Mouse (Mus musculus) forebrain, postnatal 0 days (tissue): ENCODE data around the gene Casp3. TPM values are rescaled to one million over a fixed set of nuclear protein-coding genes. Genes with fewer than 3 reads are reported as not detected.

Experiments
- ATAC-seq: fragments of 200-750 bp; cut with Nextera tagmentation; 2 replicates; pipeline ENCODE4 v1.8.0; 2017; ENCODE audit warnings: mild to moderate bottlenecking, moderate library complexity
- DNase-seq: peaks from one replicate; pipeline ENCODE4 v3.0.0-alpha.2; 2015
- H3K27ac ChIP-seq: fragments of 300-500 bp; sonication (generic); 2 replicates; pipeline ENCODE4 v1.5.1; 2014; ENCODE audit warnings: low read depth, mild to moderate bottlenecking, antibody characterized with exemption, low read length, moderate library complexity, mixed read lengths
- H3K27me3 ChIP-seq: fragments of 300-500 bp; sonication (generic); 2 replicates; pipeline ENCODE4 v1.6.1; 2014; ENCODE audit warnings: mild to moderate bottlenecking, low read length, mixed read lengths; ENCODE audit not compliant: insufficient read depth
- H3K36me3 ChIP-seq: fragments of 300-500 bp; sonication (generic); 2 replicates; pipeline ENCODE4 v1.6.1; 2014; ENCODE audit warnings: mild to moderate bottlenecking, moderate library complexity; ENCODE audit not compliant: insufficient read depth
- H3K4me1 ChIP-seq: fragments of 300-500 bp; sonication (generic); 2 replicates; pipeline ENCODE4 v1.6.1; 2014; ENCODE audit warnings: antibody characterized with exemption; ENCODE audit not compliant: insufficient read depth
- H3K4me2 ChIP-seq: fragments of 300-500 bp; sonication (generic); 2 replicates; pipeline ENCODE4 v1.6.1; 2014; ENCODE audit warnings: low read depth, mild to moderate bottlenecking, moderate library complexity
- H3K4me3 ChIP-seq: fragments of 300-500 bp; sonication (generic); 2 replicates; pipeline ENCODE4 v1.5.1; 2014; ENCODE audit warnings: low read depth, low read length, mixed read lengths
- H3K9ac ChIP-seq: fragments of 300-500 bp; sonication (generic); 2 replicates; pipeline ENCODE4 v1.6.1; 2014; ENCODE audit warnings: mild to moderate bottlenecking
- H3K9me3 ChIP-seq: fragments of 300-500 bp; sonication (generic); 2 replicates; pipeline ENCODE4 v1.6.1; 2016; ENCODE audit warnings: low read length
- CTCF ChIP-seq: sonication (generic); IDR thresholded peaks from 2 replicates; pipeline ENCODE4 v1.5.1; 2016; ENCODE audit warnings: antibody characterized with exemption, control low read depth, low read depth
- WGBS: fragments of 180-500 bp; shearing (Covaris S2); extraction: QIAGEN DNeasy Blood & Tissue Kit; methylation state at CpG from one replicate; pipeline ENCODE4 v1.1.7; 2014; 5-methylcytosine and 5-hydroxymethylcytosine counted together
- polyA plus RNA-seq: library from polyadenylated mRNA; unstranded; fragments of >200 nt; fragmentation: Nextera tagmentation; extraction: Ambion mirVana; gene quantifications from 2 replicates; pipeline ENCODE4 v1.2.1, GENCODE M21; 2015
- total RNA-seq: library from RNA; depleted of rRNA; stranded (reverse); fragments of >200 nt; gene quantifications from 2 replicates; pipeline ENCODE4 v1.2.3, GENCODE M21; 2014

Gene Casp3
- total and polyA plus RNA-seq, 2 experiments from 2014 or later: 232 to 271 TPM

DNA sequence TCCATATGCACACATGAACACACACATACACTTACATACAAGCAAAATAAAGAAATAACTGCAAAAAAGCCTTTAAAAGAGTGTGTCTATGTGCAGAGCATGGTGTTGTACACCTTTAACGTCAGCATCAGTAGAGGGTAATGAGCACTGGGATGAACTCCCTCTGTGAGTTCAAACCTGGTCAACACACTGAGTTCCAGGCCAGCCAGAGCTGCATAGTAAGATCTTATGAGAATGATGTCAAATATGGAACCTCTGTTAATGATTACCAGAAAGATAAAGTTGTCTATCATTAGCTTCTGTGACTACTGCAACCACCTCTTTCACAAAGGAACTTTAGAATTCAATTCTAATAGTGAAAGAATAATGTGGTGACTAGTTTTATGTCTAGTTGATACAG, 10.2 kb upstream of the Casp3 start:
- no peak for DNase-seq
- Histone ChIP-seq H3K4me2 (no peak overlapping the region), H3K36me3 (peaks cover 3% of the 10 kb centered on the region; the same call in 1 of the 2 replicates), H3K27ac (no peak overlapping the region), H3K9me3 (no peaks in the 10 kb centered on the region), H3K9ac (no peak overlapping the region), H3K4me1 (no peaks in the 10 kb centered on the region), H3K4me3 (no peak overlapping the region), H3K27me3 (no peaks in the 10 kb centered on the region)
- WGBS: 78% methylated on average over 1 of the region's 1 CpGs
- no peak for TF ChIP-seq CTCF
- no peak for ATAC-seq

DNA sequence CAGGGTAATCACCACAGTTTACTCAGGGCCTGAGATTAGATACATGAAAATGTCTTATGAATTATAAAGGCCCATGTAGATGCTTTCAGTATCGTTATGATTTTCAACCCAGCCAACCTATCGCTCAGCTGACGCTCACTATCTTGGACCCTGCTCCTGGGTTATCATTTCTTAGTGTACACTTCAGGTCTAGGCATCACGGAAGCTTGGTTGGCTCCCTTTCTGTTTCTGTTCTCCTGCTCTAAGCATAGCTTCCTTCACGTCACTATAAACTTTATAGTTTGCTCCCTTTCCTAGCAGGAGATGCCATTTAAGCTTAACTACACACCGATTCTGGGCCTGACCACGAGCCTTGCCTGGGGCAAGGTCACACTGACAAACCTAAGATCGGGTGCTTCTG, 5.5 kb upstream of the Casp3 start:
- Histone ChIP-seq H3K27me3 (no peaks in the 10 kb centered on the region), H3K4me2 (no peak overlapping the region), H3K9ac (no peak overlapping the region), H3K4me3 (no peak overlapping the region), H3K9me3 (no peaks in the 10 kb centered on the region), H3K36me3 (peaks cover 3% of the 10 kb centered on the region; the same call in 1 of the 2 replicates), H3K4me1 (no peaks in the 10 kb centered on the region), H3K27ac (no peak overlapping the region)
- no peak for TF ChIP-seq CTCF
- ATAC-seq (no peak), DNase-seq (no peak)
- 92% methylated on average over 8 of the region's 8 CpGs for WGBS

DNA sequence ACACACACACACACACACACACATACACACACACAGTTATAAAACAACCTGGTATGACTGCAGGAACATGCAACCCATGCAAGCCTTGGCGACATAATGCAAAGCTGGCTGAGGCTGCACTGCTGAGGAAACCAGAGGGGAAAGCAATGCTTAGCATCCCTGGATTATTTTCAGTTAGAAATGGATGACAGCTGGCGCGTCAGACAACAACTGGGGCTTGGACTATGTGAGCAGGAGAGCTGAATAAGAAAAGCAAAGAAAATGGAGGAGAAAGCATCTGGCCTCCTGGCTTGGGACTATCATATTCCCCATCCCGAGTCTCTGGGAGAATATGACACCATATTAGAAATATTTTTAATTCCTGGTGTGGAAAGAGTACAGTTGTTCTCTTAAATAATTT, 4.2 kb upstream of the Casp3 start:
- no peak for TF ChIP-seq CTCF
- no peaks in the 10 kb centered on the region for H3K4me1 ChIP-seq
- no peaks in the 10 kb centered on the region for H3K27me3 ChIP-seq
- H3K4me3 ChIP-seq: no peak overlapping the region
- H3K27ac ChIP-seq: no peak overlapping the region
- ATAC-seq: no peak
- WGBS: 81% methylated on average over 4 of the region's 4 CpGs
- no peaks in the 10 kb centered on the region for H3K36me3 ChIP-seq
- no peak overlapping the region for H3K9ac ChIP-seq
- no peaks in the 10 kb centered on the region for H3K9me3 ChIP-seq
- no peak overlapping the region for H3K4me2 ChIP-seq
- DNase-seq: no peak

DNA sequence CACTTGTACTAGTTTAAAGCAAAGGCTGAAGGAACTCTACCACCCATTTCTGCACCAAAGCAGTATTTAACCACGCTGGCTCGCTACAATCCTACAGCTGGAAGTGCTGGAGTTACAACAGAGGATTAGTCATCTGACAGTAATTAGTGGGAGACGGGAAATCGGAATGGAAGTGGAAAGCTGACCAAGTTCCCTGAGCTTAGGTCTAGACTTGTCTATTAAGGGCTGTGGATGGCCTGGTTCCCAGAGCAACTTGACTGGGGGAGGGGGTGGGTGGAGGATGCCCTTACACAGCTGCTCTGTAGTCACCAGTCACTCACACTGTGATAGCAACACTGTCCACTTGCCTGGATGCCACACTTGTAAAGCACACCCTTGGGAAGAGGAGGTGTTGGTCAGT, 3.7 kb upstream of the Casp3 start:
- DNase-seq (no peak), ATAC-seq (no peak)
- H3K4me3 ChIP-seq: no peak overlapping the region
- no peaks in the 10 kb centered on the region for H3K27me3 ChIP-seq
- TF ChIP-seq CTCF: no peak
- no peaks in the 10 kb centered on the region for H3K9me3 ChIP-seq
- 50% methylated on average over 4 of the region's 4 CpGs for WGBS
- no peak overlapping the region for H3K27ac ChIP-seq
- H3K4me1 ChIP-seq: no peaks in the 10 kb centered on the region
- no peaks in the 10 kb centered on the region for H3K36me3 ChIP-seq
- H3K9ac ChIP-seq: no peak overlapping the region
- no peak overlapping the region for H3K4me2 ChIP-seq

- no peaks in the 10 kb centered on the region for H3K36me3 ChIP-seq
- WGBS: 92% methylated on average over 8 of the region's 8 CpGs
- H3K9ac ChIP-seq: no peak overlapping the region
- peaks cover 10% of the 10 kb centered on the region for H3K4me1 ChIP-seq
- no peak for DNase-seq
- ATAC-seq: no peak
- H3K9me3 ChIP-seq: no peaks in the 10 kb centered on the region
- H3K4me2 ChIP-seq: peak overlapping the region; percentile 80; the same call in 1 of the 2 replicates
- H3K27me3 ChIP-seq: no peaks in the 10 kb centered on the region
- no peak for TF ChIP-seq CTCF
- 0 out of 2 replicates have a peak overlapping the region, but pooled peaks have one; percentile 95 for H3K27ac ChIP-seq
- no peak overlapping the region for H3K4me3 ChIP-seq
Observed at GRCm38 (mm10) chr8:46615936-46616335, 1.2 kb upstream of the Casp3 start.

- H3K4me3 ChIP-seq: peak overlapping the region; percentile 80
- peaks cover 10% of the 10 kb centered on the region for H3K4me1 ChIP-seq
- H3K27ac ChIP-seq: peak overlapping the region; percentile 95
- ATAC-seq: peak; percentile 34
- no peak for DNase-seq
- H3K4me2 ChIP-seq: peak overlapping the region; percentile 80
- peak overlapping the region; percentile 88 for H3K9ac ChIP-seq
- whole genome bisulfite sequencing: under 1% methylated on average over 38 of the region's 38 CpGs
- no peaks in the 10 kb centered on the region for H3K9me3 ChIP-seq
- H3K36me3 ChIP-seq: no peaks in the 10 kb centered on the region
- TF ChIP-seq CTCF: no peak
- H3K27me3 ChIP-seq: no peaks in the 10 kb centered on the region
Observed at GRCm38 (mm10) chr8:46617690-46618620, 864 bp downstream of the Casp3 start.

- peak overlapping the region; percentile 88 for H3K9ac ChIP-seq
- no peak overlapping the region for H3K27ac ChIP-seq
- no peaks in the 10 kb centered on the region for H3K27me3 ChIP-seq
- H3K36me3 ChIP-seq: no peaks in the 10 kb centered on the region
- under 1% methylated on average over 10 of the region's 10 CpGs for WGBS
- peaks cover 10% of the 10 kb centered on the region for H3K4me1 ChIP-seq
- no peak for TF ChIP-seq CTCF
- ATAC-seq (no peak), DNase-seq (peak; percentile 19)
- H3K4me2 ChIP-seq: peak overlapping the region; percentile 80
- peak overlapping the region; percentile 80 for H3K4me3 ChIP-seq
- no peaks in the 10 kb centered on the region for H3K9me3 ChIP-seq
Observed at GRCm38 (mm10) chr8:46618639-46619320, 1.7 kb downstream of the Casp3 start.
